Mouse (Mus musculus) thymus, adult 2 months (tissue): ENCODE results near the gene Hist1h2aa.

Source experiments
- CTCF ChIP-seq: fragments of 200-500 bp; IDR thresholded peaks from 2 replicates; pipeline ENCODE4 v1.5.1; 2012; ENCODE audit warnings: mild to moderate bottlenecking, control low read depth, low read length, moderate library complexity, borderline replicate concordance; ENCODE audit not compliant: control insufficient read depth, poor library complexity, insufficient read depth; ENCODE audit errors: extremely low read depth
- POLR2A ChIP-seq: fragments of 200-500 bp; IDR thresholded peaks from 2 replicates; pipeline ENCODE4 v1.6.1; 2012; ENCODE audit warnings: mild to moderate bottlenecking, low read length, control low read depth, moderate library complexity; ENCODE audit not compliant: control insufficient read depth, poor library complexity, insufficient read depth; ENCODE audit errors: extremely low read depth

DNA sequence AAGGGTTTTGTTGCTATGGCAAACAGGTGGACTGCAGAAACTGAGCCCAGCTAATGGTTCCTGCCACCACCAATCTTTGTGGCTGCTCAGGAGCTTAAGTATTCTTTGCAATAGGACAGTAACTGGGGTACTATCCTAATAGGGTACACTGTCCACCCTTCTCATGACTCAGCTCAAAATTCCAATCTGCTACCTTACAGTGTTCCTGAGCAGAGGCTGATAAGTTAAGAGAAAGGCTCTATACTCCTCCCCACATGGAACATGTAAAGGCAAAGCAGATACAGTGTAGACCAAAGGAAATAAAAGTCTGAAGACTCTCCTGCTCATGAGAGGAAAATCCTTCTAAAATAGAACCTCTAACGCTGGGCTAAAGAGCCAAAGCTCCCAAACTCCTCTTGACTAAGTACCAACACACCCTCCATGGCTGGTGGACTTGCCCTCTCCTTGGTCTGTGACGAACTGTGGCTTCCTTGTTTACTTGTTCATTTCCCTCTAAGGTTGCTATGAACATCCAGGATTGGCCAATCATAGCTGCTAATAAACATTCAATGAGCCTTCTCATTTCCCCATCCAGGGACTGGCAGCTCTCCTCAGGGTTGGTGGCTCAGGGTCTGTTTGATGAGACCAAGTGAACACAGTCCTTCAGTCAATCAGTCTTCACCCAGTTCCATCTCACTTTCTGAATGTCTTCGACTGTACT is 47.1 kb upstream of the Hist1h2aa start:
- TF ChIP-seq CTCF (no peak), POLR2A (no peak)
